Mouse (Mus musculus) kidney, adult 11 months (tissue): ENCODE data around the gene C1qtnf12.

Source experiments
- DNase-seq: peaks from one replicate; pipeline ENCODE4 v3.0.0; 2022

C1qtnf12 gene

DNA sequence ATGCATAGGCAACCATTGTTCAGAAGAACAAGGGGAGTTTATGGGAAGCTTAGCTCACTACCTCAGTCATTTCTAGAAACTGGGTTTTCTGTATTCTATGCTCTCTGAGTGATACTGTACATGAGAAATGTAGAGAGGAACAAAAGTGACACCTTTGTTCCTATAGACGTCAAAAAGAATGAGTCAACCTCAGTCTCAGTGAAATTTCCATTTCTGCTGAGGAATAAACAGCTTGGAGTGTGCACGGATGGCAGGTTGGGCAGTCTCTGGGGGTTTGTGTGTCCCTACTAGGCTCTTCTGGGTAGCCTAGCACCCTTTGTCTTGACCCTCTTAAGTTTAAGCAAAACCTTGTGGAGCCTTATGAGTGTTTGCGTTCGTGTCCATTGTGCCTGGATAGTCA lies 46.3 kb downstream of the C1qtnf12 start:
- no peak for DNase-seq

DNA sequence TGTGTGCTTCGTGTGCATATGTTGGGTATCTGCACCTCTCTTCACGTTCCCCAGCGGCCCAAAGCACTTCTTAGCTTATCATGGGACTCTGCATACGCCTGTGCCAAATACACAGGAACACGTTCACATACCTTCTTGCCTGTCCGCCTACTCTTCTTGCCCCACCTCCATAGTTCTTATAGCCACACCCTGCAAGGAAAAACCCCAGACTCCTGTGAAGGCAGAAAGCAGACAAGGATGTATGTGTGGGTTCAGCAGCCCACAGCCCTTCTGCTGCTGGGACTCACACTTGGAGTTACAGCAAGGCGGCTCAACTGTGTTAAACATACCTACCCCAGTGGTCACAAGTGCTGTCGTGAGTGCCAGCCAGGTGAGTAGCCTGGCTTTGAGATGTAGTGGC lies 51.5 kb downstream of the C1qtnf12 start, which contains the start of gene Tnfrsf4:
Gene Tnfrsf4, plus strand, starts transcription at position 207 of the 400 bp plus-strand sequence.
- DNase-seq = no peak

GRCm38 (mm10) chr4:156014436-156014835 lies 52.3 kb downstream of the C1qtnf12 start:
- no peak for DNase-seq
